Mouse (Mus musculus) liver, postnatal 0 days (tissue): ENCODE data around the gene Cpa5. TPM values are rescaled to one million over a fixed set of nuclear protein-coding genes. Genes with fewer than 3 reads are reported as not detected.

ENCODE experiments used
- ATAC-seq: fragments of 200-750 bp; cut with Nextera tagmentation; 2 replicates; pipeline ENCODE4 v1.8.0; 2017; ENCODE audit warnings: mild to moderate bottlenecking, moderate library complexity
- DNase-seq: peaks from one replicate; pipeline ENCODE4 v3.0.0-alpha.2; 2016
- H3K27ac ChIP-seq: fragments of 300-500 bp; sonication (generic); 2 replicates; pipeline ENCODE4 v1.5.1; 2014; ENCODE audit warnings: antibody characterized with exemption, moderate library complexity, mild to moderate bottlenecking, low read depth
- H3K27me3 ChIP-seq: fragments of 300-500 bp; sonication (generic); 2 replicates; pipeline ENCODE4 v1.6.1; 2014; ENCODE audit warnings: low read length, control low read depth, mixed read lengths; ENCODE audit not compliant: insufficient read depth
- H3K36me3 ChIP-seq: fragments of 300-500 bp; sonication (generic); replicated peaks from 2 replicates; pipeline ENCODE4 v1.6.1; 2014; ENCODE audit warnings: mild to moderate bottlenecking, control low read depth, low read length, moderate library complexity, mixed read lengths; ENCODE audit not compliant: insufficient read depth
- H3K4me1 ChIP-seq: fragments of 300-500 bp; sonication (generic); 2 replicates; pipeline ENCODE4 v1.6.1; 2014; ENCODE audit warnings: antibody characterized with exemption, mild to moderate bottlenecking, control low read depth; ENCODE audit not compliant: insufficient read depth
- H3K4me2 ChIP-seq: fragments of 300-500 bp; sonication (generic); 2 replicates; pipeline ENCODE4 v1.6.1; 2014; ENCODE audit warnings: low read depth, mild to moderate bottlenecking, low read length, moderate library complexity, mixed read lengths
- H3K4me3 ChIP-seq: fragments of 300-500 bp; sonication (generic); 2 replicates; pipeline ENCODE4 v1.5.1; 2014; ENCODE audit warnings: low read depth, low read length
- H3K9ac ChIP-seq: fragments of 300-500 bp; sonication (generic); replicated peaks from 2 replicates; pipeline ENCODE4 v1.6.1; 2014; ENCODE audit warnings: mild to moderate bottlenecking, moderate library complexity
- H3K9me3 ChIP-seq: fragments of 300-500 bp; sonication (generic); 2 replicates; pipeline ENCODE4 v1.6.1; 2016; ENCODE audit warnings: mild to moderate bottlenecking, control low read depth, low read length, mixed read lengths
- CTCF ChIP-seq: sonication (generic); IDR thresholded peaks from 2 replicates; pipeline ENCODE4 v1.5.1; 2016; ENCODE audit warnings: antibody characterized with exemption, low read depth
- EP300 ChIP-seq: IDR thresholded peaks from 2 replicates; pipeline ENCODE4 v1.6.1; 2016; ENCODE audit warnings: antibody characterized with exemption, low read depth, mild to moderate bottlenecking
- WGBS: fragments of 180-500 bp; shearing (Covaris S2); extraction: QIAGEN DNeasy Blood & Tissue Kit; methylation state at CpG from one replicate; pipeline ENCODE4 v1.1.7; 2014; ENCODE audit not compliant: insufficient replicate concordance; 5-methylcytosine and 5-hydroxymethylcytosine counted together
- polyA plus RNA-seq: library from polyadenylated mRNA; unstranded; fragments of >200 nt; fragmentation: Nextera tagmentation; extraction: Ambion mirVana; gene quantifications from 2 replicates; pipeline ENCODE4 v1.2.1, GENCODE M21; 2015

The Cpa5 gene
- polyA plus RNA-seq, 1 experiment from 2014 or later: not detected

- H3K36me3 ChIP-seq: no peaks in the 10 kb centered on the region
- peaks cover 7% of the 10 kb centered on the region for H3K27me3 ChIP-seq
- DNase-seq (no peak), ATAC-seq (no peak)
- WGBS: 66% methylated on average over 4 of the region's 4 CpGs
- TF ChIP-seq CTCF: no peak
- no peak for TF ChIP-seq EP300
- H3K4me3 ChIP-seq: no peak overlapping the region
- H3K4me1 ChIP-seq: peaks cover 7% of the 10 kb centered on the region
- H3K9me3 ChIP-seq: no peaks in the 10 kb centered on the region
- no peak overlapping the region for H3K9ac ChIP-seq
- no peak overlapping the region for H3K27ac ChIP-seq
- H3K4me2 ChIP-seq: no peak overlapping the region
Observed at GRCm38 (mm10) chr6:30620591-30620990, 9.8 kb downstream of the Cpa5 start.

- TF ChIP-seq CTCF: no peak
- no peak for TF ChIP-seq EP300
- ATAC-seq: no peak
- Histone ChIP-seq H3K36me3 (no peaks in the 10 kb centered on the region), H3K4me1 (peaks cover 7% of the 10 kb centered on the region), H3K27me3 (peaks cover 7% of the 10 kb centered on the region), H3K9ac (no peak overlapping the region), H3K4me2 (no peak overlapping the region), H3K27ac (peak overlapping the region; percentile 12; the same call in 1 of the 2 replicates), H3K9me3 (no peaks in the 10 kb centered on the region), H3K4me3 (no peak overlapping the region)
- DNase-seq: no peak
- WGBS: 73% methylated on average over 6 of the region's 6 CpGs
Observed at GRCm38 (mm10) chr6:30620994-30621393, 10.2 kb downstream of the Cpa5 start.

GRCm38 (mm10) chr6:30621986-30622389 is 11.2 kb downstream of the Cpa5 start:
- ATAC-seq (no peak), DNase-seq (no peak)
- Histone ChIP-seq H3K4me1 (0 out of 2 replicates have a peak, but pooled peaks cover 1% of the 10 kb centered on the region), H3K36me3 (no peaks in the 10 kb centered on the region), H3K9me3 (no peaks in the 10 kb centered on the region), H3K9ac (no peak overlapping the region), H3K27me3 (peaks cover 7% of the 10 kb centered on the region), H3K4me3 (no peak overlapping the region), H3K27ac (no peak overlapping the region), H3K4me2 (no peak overlapping the region)
- TF ChIP-seq CTCF (no peak), EP300 (no peak)
- WGBS: 37% methylated on average over 4 of the region's 4 CpGs

GRCm38 (mm10) chr6:30624763-30625162 is 14.0 kb downstream of the Cpa5 start:
- Histone ChIP-seq H3K27ac (no peak overlapping the region), H3K9me3 (no peaks in the 10 kb centered on the region), H3K9ac (no peak overlapping the region), H3K4me1 (no peaks in the 10 kb centered on the region), H3K4me3 (no peak overlapping the region), H3K27me3 (no peaks in the 10 kb centered on the region; the same call in 1 of the 2 replicates), H3K36me3 (no peaks in the 10 kb centered on the region), H3K4me2 (no peak overlapping the region)
- DNase-seq (no peak), ATAC-seq (no peak)
- TF ChIP-seq EP300: no peak
- no peak for TF ChIP-seq CTCF
- WGBS: 80% methylated on average over 9 of the region's 9 CpGs

- no peak for DNase-seq
- no peak for TF ChIP-seq EP300
- TF ChIP-seq CTCF: no peak
Observed at GRCm38 (mm10) chr6:30628152-30628551, 17.3 kb downstream of the Cpa5 start.

GRCm38 (mm10) chr6:30629989-30630388 is 19.2 kb downstream of the Cpa5 start:
- no peak for ATAC-seq
- WGBS: 74% methylated on average over 1 of the region's 1 CpGs

More at GRCm38 (mm10) chr6:30628152-30628551, 17.3 kb downstream of the Cpa5 start:
- Histone ChIP-seq H3K27me3 (no peaks in the 10 kb centered on the region; the same call in 1 of the 2 replicates), H3K27ac (no peak overlapping the region), H3K4me1 (no peaks in the 10 kb centered on the region), H3K36me3 (no peaks in the 10 kb centered on the region), H3K4me3 (no peak overlapping the region), H3K4me2 (no peak overlapping the region), H3K9me3 (no peaks in the 10 kb centered on the region), H3K9ac (no peak overlapping the region)
- WGBS: 74% methylated on average over 6 of the region's 6 CpGs
- ATAC-seq: no peak

More at GRCm38 (mm10) chr6:30629989-30630388, 19.2 kb downstream of the Cpa5 start:
- Histone ChIP-seq H3K36me3 (no peaks in the 10 kb centered on the region), H3K9me3 (no peaks in the 10 kb centered on the region), H3K27ac (no peak overlapping the region), H3K27me3 (no peaks in the 10 kb centered on the region), H3K4me2 (no peak overlapping the region), H3K4me1 (no peaks in the 10 kb centered on the region), H3K9ac (no peak overlapping the region), H3K4me3 (no peak overlapping the region)
- TF ChIP-seq CTCF: no peak
- no peak for TF ChIP-seq EP300
- no peak for DNase-seq
